Mouse (Mus musculus) liver, embryonic 14.5 days (tissue): Measurements from ENCODE around the gene Plch1. TPM values are rescaled to one million over a fixed set of nuclear protein-coding genes. Genes with fewer than 3 reads are reported as not detected.

Experiments
- ATAC-seq: fragments of 200-750 bp; cut with Nextera tagmentation; 2 replicates; pipeline ENCODE4 v1.8.0; 2017; ENCODE audit warnings: moderate number of reproducible peaks, mild to moderate bottlenecking, moderate library complexity; ENCODE audit not compliant: insufficient read depth
- DNase-seq, 3 experiments: peaks; one replicate each; pipeline ENCODE4 v3.0.0-alpha.2; 2012 to 2013; ENCODE audit warnings: low read depth in 3 of 3, low spot score in 3 of 3
- H3K27ac ChIP-seq: fragments of 300-500 bp; sonication (generic); 2 replicates; pipeline ENCODE4 v1.5.1; 2014; ENCODE audit warnings: moderate library complexity, mild to moderate bottlenecking, control low read depth, inconsistent platforms
- H3K27me3 ChIP-seq: fragments of 300-500 bp; sonication (generic); 2 replicates; pipeline ENCODE4 v1.6.1; 2014; ENCODE audit warnings: mild to moderate bottlenecking, low read length, moderate library complexity; ENCODE audit not compliant: control insufficient read depth, insufficient read depth
- H3K36me3 ChIP-seq: fragments of 300-500 bp; sonication (generic); replicated peaks from 2 replicates; pipeline ENCODE4 v1.6.1; 2014; ENCODE audit warnings: low read depth; ENCODE audit not compliant: control insufficient read depth, insufficient read depth
- H3K4me1 ChIP-seq, 2 experiments: fragments of 200-500 bp in 1 of 2; fragments of 300-500 bp in 1 of 2; sonication (generic) in 1 of 2; replicated peaks; 2 replicates each; pipeline ENCODE4 v1.6.1; 2012 to 2014; ENCODE audit warnings: antibody characterized with exemption in 1 of 2, inconsistent platforms in 1 of 2, low read length in 1 of 2; ENCODE audit not compliant: control insufficient read depth in 2 of 2, insufficient read depth in 2 of 2
- H3K4me2 ChIP-seq: fragments of 300-500 bp; sonication (generic); 2 replicates; pipeline ENCODE4 v1.6.1; 2014; ENCODE audit warnings: low read depth, mild to moderate bottlenecking, control low read depth, moderate library complexity
- H3K4me3 ChIP-seq, 2 experiments: fragments of 200-500 bp in 1 of 2; fragments of 300-500 bp in 1 of 2; sonication (generic) in 1 of 2; 2 replicates each; pipeline ENCODE4 v1.5.1; 2012 to 2014; ENCODE audit warnings: low read depth in 2 of 2, low read length in 2 of 2, mild to moderate bottlenecking in 2 of 2, control low read depth in 1 of 2, inconsistent platforms in 1 of 2, moderate library complexity in 1 of 2; ENCODE audit not compliant: insufficient read depth in 1 of 2
- H3K9ac ChIP-seq: fragments of 300-500 bp; sonication (generic); replicated peaks from 2 replicates; pipeline ENCODE4 v1.6.1; 2014; ENCODE audit warnings: mild to moderate bottlenecking, control low read depth, moderate library complexity
- H3K9me3 ChIP-seq: fragments of 300-500 bp; sonication (generic); 2 replicates; pipeline ENCODE4 v1.6.1; 2016; ENCODE audit warnings: low read length, mixed read lengths; ENCODE audit not compliant: control insufficient read depth
- CTCF ChIP-seq: IDR thresholded peaks from 2 replicates; pipeline ENCODE4 v1.5.1; 2016; ENCODE audit warnings: antibody characterized with exemption, low read depth, control low read depth
- EP300 ChIP-seq: IDR thresholded peaks from 2 replicates; pipeline ENCODE4 v1.6.1; 2016; ENCODE audit warnings: antibody characterized with exemption, low read depth
- WGBS: fragments of 180-500 bp; shearing (Covaris S2); extraction: QIAGEN DNeasy Blood & Tissue Kit; methylation state at CpG from one replicate; pipeline ENCODE4 v1.1.7; 2014; ENCODE audit not compliant: insufficient replicate concordance; 5-methylcytosine and 5-hydroxymethylcytosine counted together
- polyA plus RNA-seq, 2 experiments: library from polyadenylated mRNA; depleted of rRNA in 1 of 2; stranded (reverse) in 1 of 2; unstranded in 1 of 2; fragments of >200 nt; fragmentation: Nextera tagmentation in 1 of 2; extraction: Ambion mirVana in 1 of 2; gene quantifications; 2 replicates each; pipeline versions ENCODE4 v1.2.1 to v1.2.3; 2012 to 2014

Gene Plch1
- polyA plus RNA-seq, 2 experiments: 0.11 to 0.14 TPM

GRCm38 (mm10) chr3:63897177-63897576 is 2.1 kb downstream of the Plch1 start:
- Histone ChIP-seq H3K9me3 (no peaks in the 10 kb centered on the region), H3K27ac (no peak overlapping the region), H3K27me3 (peaks cover 22% of the 10 kb centered on the region), H3K9ac (no peak overlapping the region), H3K4me2 (no peak overlapping the region), H3K36me3 (no peaks in the 10 kb centered on the region), H3K4me3 (no peak overlapping the region), H3K4me1 (0 out of 4 replicates have a peak, but pooled peaks cover 0 to 1% of the 10 kb centered on the region in 2 experiments)
- ATAC-seq (no peak), DNase-seq (no peak)
- no peak for TF ChIP-seq CTCF
- no peak for TF ChIP-seq EP300
- 26% methylated on average over 1 of the region's 1 CpGs for WGBS

GRCm38 (mm10) chr3:63896303-63896702 is 3.0 kb downstream of the Plch1 start:
- 64% methylated on average over 4 of the region's 4 CpGs for WGBS
- H3K27me3 ChIP-seq: peaks cover 22% of the 10 kb centered on the region
- no peak overlapping the region for H3K4me3 ChIP-seq
- no peak overlapping the region for H3K9ac ChIP-seq
- H3K36me3 ChIP-seq: no peaks in the 10 kb centered on the region
- ATAC-seq: no peak
- H3K4me2 ChIP-seq: no peak overlapping the region
- H3K9me3 ChIP-seq: no peaks in the 10 kb centered on the region
- TF ChIP-seq CTCF (no peak), EP300 (no peak)
- H3K27ac ChIP-seq: no peak overlapping the region
- no peak for DNase-seq
- 0 out of 4 replicates have a peak, but pooled peaks cover 0 to 1% of the 10 kb centered on the region in 2 experiments for H3K4me1 ChIP-seq

DNA sequence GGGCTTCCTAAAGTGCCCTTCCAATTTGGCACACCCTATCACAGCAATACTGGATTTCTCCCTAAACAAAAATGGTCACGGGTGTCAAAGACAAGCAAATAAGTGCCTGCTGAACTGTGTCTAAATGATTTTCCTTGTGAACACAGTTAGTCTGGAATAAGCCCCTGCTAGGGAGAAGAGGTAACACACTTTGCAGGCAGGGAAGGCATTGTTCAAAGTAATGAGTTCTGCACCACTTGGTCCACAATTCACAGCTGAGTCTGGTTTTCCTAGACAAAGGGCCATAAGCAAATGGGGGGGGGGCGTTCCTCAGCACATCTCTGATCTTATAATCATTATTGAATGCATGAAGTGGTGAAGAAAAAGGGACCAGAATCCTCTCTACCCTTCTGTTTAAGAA is 3.5 kb downstream of the Plch1 start:
- TF ChIP-seq CTCF (no peak), EP300 (no peak)

DNA sequence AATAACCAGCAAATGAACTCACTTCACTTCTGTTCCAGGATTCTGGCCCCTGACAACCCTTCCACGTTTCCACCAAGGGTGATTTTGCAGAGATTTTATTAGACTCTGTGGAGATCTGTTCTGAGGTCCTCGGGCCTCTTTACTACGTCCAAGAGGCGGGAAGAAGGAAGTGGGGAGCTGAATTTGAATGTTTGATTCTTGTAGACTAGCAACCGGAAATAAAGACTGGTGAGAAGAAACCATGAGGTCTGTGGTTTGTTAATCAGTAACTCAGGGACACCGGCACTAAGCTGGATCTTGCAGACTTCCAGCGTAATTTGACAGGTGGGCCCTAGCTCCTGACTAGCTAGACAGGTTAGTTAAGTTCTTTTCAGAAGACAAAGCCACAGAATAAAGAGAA is 5.6 kb downstream of the Plch1 start:
- Histone ChIP-seq H3K4me2 (no peak overlapping the region), H3K4me1 (0 out of 4 replicates have a peak, but pooled peaks cover 0 to 1% of the 10 kb centered on the region in 2 experiments), H3K27me3 (peaks cover 10% of the 10 kb centered on the region), H3K27ac (no peak overlapping the region), H3K4me3 (no peak overlapping the region), H3K9me3 (no peaks in the 10 kb centered on the region), H3K36me3 (no peaks in the 10 kb centered on the region), H3K9ac (no peak overlapping the region)
- DNase-seq (no peak), ATAC-seq (no peak)
- TF ChIP-seq CTCF (no peak), EP300 (no peak)
- WGBS: 10% methylated on average over 7 of the region's 7 CpGs

More for the DNA sequence above, 3.5 kb downstream of the Plch1 start:
- no peak overlapping the region for H3K27ac ChIP-seq
- no peak for ATAC-seq
- H3K4me2 ChIP-seq: no peak overlapping the region
- 56% methylated on average over 2 of the region's 2 CpGs for WGBS
- peaks cover 22% of the 10 kb centered on the region for H3K27me3 ChIP-seq
- H3K36me3 ChIP-seq: no peaks in the 10 kb centered on the region
- H3K9ac ChIP-seq: no peak overlapping the region
- DNase-seq: no peak
- no peak overlapping the region for H3K4me3 ChIP-seq
- 0 out of 4 replicates have a peak, but pooled peaks cover 0 to 1% of the 10 kb centered on the region in 2 experiments for H3K4me1 ChIP-seq
- no peaks in the 10 kb centered on the region for H3K9me3 ChIP-seq

DNA sequence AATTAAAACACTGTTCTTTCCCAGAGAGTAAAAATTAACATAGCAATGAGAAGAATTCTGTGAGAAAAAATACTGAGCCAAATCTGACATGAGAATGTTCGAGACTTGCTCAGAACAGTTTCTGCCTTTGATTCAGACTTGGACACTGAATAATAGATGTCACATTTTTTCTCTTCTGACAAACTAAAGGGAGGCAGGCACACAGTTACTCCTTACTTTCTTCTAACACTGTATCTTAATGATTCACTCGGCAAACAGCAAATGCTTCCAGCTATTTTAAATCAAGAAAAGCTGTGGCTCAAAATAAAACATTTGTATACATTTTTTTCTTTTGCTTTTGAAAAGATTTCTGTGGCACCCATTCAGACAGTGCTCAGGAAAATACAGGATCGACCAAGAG is 7.1 kb downstream of the Plch1 start:
- H3K27me3 ChIP-seq: no peaks in the 10 kb centered on the region

More for the DNA sequence above, 7.1 kb downstream of the Plch1 start:
- H3K27ac ChIP-seq: no peak overlapping the region
- ATAC-seq (no peak), DNase-seq (no peak)
- no peak overlapping the region for H3K4me2 ChIP-seq
- no peaks in the 10 kb centered on the region for H3K36me3 ChIP-seq
- H3K4me3 ChIP-seq: no peak overlapping the region
- TF ChIP-seq EP300 (no peak), CTCF (no peak)
- no peaks in the 10 kb centered on the region for H3K9me3 ChIP-seq
- WGBS: 43% methylated on average over 3 of the region's 3 CpGs
- H3K4me1 ChIP-seq: no peaks in the 10 kb centered on the region
- H3K9ac ChIP-seq: no peak overlapping the region
